In genomic region chr11:41160492-41161175, GRCm38 (mm10) we compare ENCODE assay signal across 15 mouse cellular contexts.
DNase-seq lines count a peak whose midpoint lies in the region; ATAC-seq and TF ChIP-seq lines count a peak whose summit lies in the region.
"Had no signal": no experiment of that assay in that cellular context is flagged by ENCODE, and none has a peak within 500 bp of the region (broad histone marks: within the 10 kb centered on the region; RNA-seq: fewer than 3 reads in every experiment).

No protein-coding gene starts in this region.

- 68% methylated on average over 2 of the region's 2 CpGs for WGBS in kidney, postnatal 0 days
- 5% methylated on average over 2 of the region's 2 CpGs for WGBS in forebrain, embryonic 16.5 days
- 25% methylated on average over 2 of the region's 2 CpGs for WGBS in neural tube, embryonic 14.5 days

- H3K4me1 ChIP-seq in kidney, postnatal 0 days (replicated peaks; ENCODE audit: insufficient read depth, low read length): no peaks in the 10 kb centered on the region
- H3K4me1 ChIP-seq in forebrain, embryonic 16.5 days (replicated peaks; ENCODE audit: control insufficient read depth, insufficient read depth, low read length): peaks cover 8% of the 10 kb centered on the region; the same call in 1 of the 2 replicates
- H3K4me1 ChIP-seq in neural tube, embryonic 14.5 days (ENCODE audit: control insufficient read depth, insufficient read depth, low read length): peaks cover 2% of the 10 kb centered on the region; the same call in 1 of the 2 replicates
- H3K4me1 ChIP-seq: embryonic facial prominence, embryonic 13.5 days; heart, embryonic 15.5 days; liver, embryonic 12.5 days; stomach, embryonic 15.5 days had no signal

- H3K9me3 ChIP-seq in kidney, postnatal 0 days (replicated peaks; ENCODE audit: low read length): no peaks in the 10 kb centered on the region
- H3K9me3 ChIP-seq in forebrain, embryonic 16.5 days (ENCODE audit: control insufficient read depth, low read length): no peaks in the 10 kb centered on the region
- H3K9me3 ChIP-seq in neural tube, embryonic 14.5 days (ENCODE audit: control insufficient read depth, low read length): no peaks in the 10 kb centered on the region
- H3K9me3 ChIP-seq: embryonic facial prominence, embryonic 13.5 days; G1E; heart, embryonic 15.5 days; stomach, embryonic 15.5 days had no signal

- DNase-seq in kidney, postnatal 0 days (ENCODE audit: low spot score): peak; percentile 4
- DNase-seq in kidney, postnatal 10 days: no peak
- peak; percentile 8 for DNase-seq in mesoderm, embryonic 11.5 days (ENCODE audit: low read depth, low spot score)
- no peak for DNase-seq in frontal cortex, adult 2 months (ENCODE audit: extremely low spot score in 1 of 2, low spot score in 1 of 2)
- no peak for DNase-seq in spleen, postnatal 14 days (ENCODE audit: low spot score in 2 of 2)
- DNase-seq in kidney, adult 8-10 months: no peak
- DNase-seq: left cerebral cortex, postnatal 4 days; thymus, postnatal 25 days had no signal

- TF ChIP-seq CTCF in kidney, postnatal 0 days (IDR thresholded peaks at IDR 0.05; ENCODE audit: low read depth): no peak

- no peak overlapping the region for H3K9ac ChIP-seq in kidney, postnatal 0 days (ENCODE audit: low read depth, low read length)
- no peak overlapping the region for H3K9ac ChIP-seq in forebrain, embryonic 16.5 days (replicated peaks; ENCODE audit: low read depth, low read length)
- no peak overlapping the region for H3K9ac ChIP-seq in neural tube, embryonic 14.5 days (replicated peaks; ENCODE audit: low read depth, low read length)
- H3K9ac ChIP-seq: embryonic facial prominence, embryonic 13.5 days; heart, embryonic 15.5 days; liver, embryonic 12.5 days; stomach, embryonic 15.5 days had no signal

- no peak overlapping the region for H3K4me2 ChIP-seq in kidney, postnatal 0 days (ENCODE audit: low read length)
- no peak overlapping the region for H3K4me2 ChIP-seq in forebrain, embryonic 16.5 days (ENCODE audit: low read length)
- H3K4me2 ChIP-seq in neural tube, embryonic 14.5 days (ENCODE audit: low read depth, low read length): no peak overlapping the region
- H3K4me2 ChIP-seq: embryonic facial prominence, embryonic 13.5 days; heart, embryonic 15.5 days; liver, embryonic 12.5 days; stomach, embryonic 15.5 days had no signal

- H3K4me3 ChIP-seq in kidney, postnatal 0 days (replicated peaks; ENCODE audit: low read depth, low read length): no peak overlapping the region
- no peak overlapping the region for H3K4me3 ChIP-seq in forebrain, embryonic 16.5 days (replicated peaks; ENCODE audit: low read length)
- H3K4me3 ChIP-seq in neural tube, embryonic 14.5 days (ENCODE audit: low read depth, low read length): no peak overlapping the region
- H3K4me3 ChIP-seq: embryonic facial prominence, embryonic 13.5 days; heart, embryonic 15.5 days; liver, embryonic 12.5 days; stomach, embryonic 15.5 days had no signal

- H3K27me3 ChIP-seq in kidney, postnatal 0 days (ENCODE audit: insufficient read depth, low read length): no peaks in the 10 kb centered on the region
- no peaks in the 10 kb centered on the region for H3K27me3 ChIP-seq in forebrain, embryonic 16.5 days (replicated peaks; ENCODE audit: control insufficient read depth, insufficient read depth, low read length)
- no peaks in the 10 kb centered on the region for H3K27me3 ChIP-seq in neural tube, embryonic 14.5 days (ENCODE audit: control insufficient read depth, insufficient read depth, low read length)
- H3K27me3 ChIP-seq: embryonic facial prominence, embryonic 13.5 days; heart, embryonic 15.5 days; liver, embryonic 12.5 days; stomach, embryonic 15.5 days had no signal

- H3K27ac ChIP-seq in kidney, postnatal 0 days: no peak overlapping the region
- peak overlapping the region; percentile 26 for H3K27ac ChIP-seq in forebrain, embryonic 16.5 days (ENCODE audit: low read length)
- H3K27ac ChIP-seq in neural tube, embryonic 14.5 days (ENCODE audit: low read depth, low read length): peak overlapping the region; percentile 60; the same call in 1 of the 2 replicates
- H3K27ac ChIP-seq: embryonic facial prominence, embryonic 13.5 days; heart, embryonic 15.5 days; liver, embryonic 12.5 days; stomach, embryonic 15.5 days had no signal

- H3K36me3 ChIP-seq in kidney, postnatal 0 days (ENCODE audit: insufficient read depth, low read length): no peaks in the 10 kb centered on the region
- no peaks in the 10 kb centered on the region for H3K36me3 ChIP-seq in forebrain, embryonic 16.5 days (ENCODE audit: control insufficient read depth, insufficient read depth)
- H3K36me3 ChIP-seq in neural tube, embryonic 14.5 days (ENCODE audit: control insufficient read depth, insufficient read depth, low read length): no peaks in the 10 kb centered on the region
- H3K36me3 ChIP-seq: embryonic facial prominence, embryonic 13.5 days; G1E; heart, embryonic 15.5 days; liver, embryonic 12.5 days; stomach, embryonic 15.5 days had no signal

- no peak for ATAC-seq in kidney, postnatal 0 days (replicated peaks; ENCODE audit: low FRiP score, low read depth)
- ATAC-seq in forebrain, embryonic 16.5 days: peak; percentile 47
- ATAC-seq in neural tube, embryonic 14.5 days (ENCODE audit: low read depth): no peak
- ATAC-seq: liver, embryonic 12.5 days had no signal

Comparison
In these comparisons a context has a peak if more than half of its experiments do, and no peak if none do; other contexts are left out.
1. DNase-seq: peak in kidney, postnatal 0 days (single experiment) and mesoderm, embryonic 11.5 days (single experiment); none in kidney, postnatal 10 days (single experiment), frontal cortex, adult 2 months (0 of 2), spleen, postnatal 14 days (0 of 2) and kidney, adult 8-10 months (0 of 2).